Mouse (Mus musculus) ES-E14 (cell line): Measurements from ENCODE around the gene Zfp827.

Source experiments
- CHD2 ChIP-seq: IDR thresholded peaks from 2 replicates; pipeline ENCODE4 v1.6.1; 2014; ENCODE audit warnings: mild to moderate bottlenecking, low read depth, low read length, inconsistent platforms
- HCFC1 ChIP-seq: IDR thresholded peaks from 2 replicates; pipeline ENCODE4 v1.6.1; 2012; ENCODE audit warnings: low read length, inconsistent platforms, borderline replicate concordance; ENCODE audit not compliant: insufficient read depth
- MAFK ChIP-seq: IDR thresholded peaks from 2 replicates; pipeline ENCODE4 v1.6.1; 2014; ENCODE audit warnings: mild to moderate bottlenecking, low read depth, low read length, inconsistent platforms; ENCODE audit not compliant: insufficient read depth
- ZC3H11A ChIP-seq: IDR thresholded peaks from 2 replicates; pipeline ENCODE4 v1.6.1; 2012; ENCODE audit warnings: low read depth, mild to moderate bottlenecking, inconsistent platforms, low read length, borderline replicate concordance
- ZNF384 ChIP-seq: IDR thresholded peaks from 2 replicates; pipeline ENCODE4 v1.6.1; 2012; ENCODE audit warnings: low read depth, low read length, inconsistent platforms

GRCm38 (mm10) chr8:79077256-79077655 is 49.0 kb downstream of the Zfp827 start:
- TF ChIP-seq ZC3H11A (no peak), MAFK (no peak), HCFC1 (no peak), CHD2 (no peak), ZNF384 (no peak)
